Mouse (Mus musculus) neural tube, embryonic 14.5 days (tissue): ENCODE results near the gene Hes7. TPM values are rescaled to one million over a fixed set of nuclear protein-coding genes. Genes with fewer than 3 reads are reported as not detected.

ENCODE experiments used
- ATAC-seq: fragments of 200-750 bp; cut with Nextera tagmentation; 2 replicates; pipeline ENCODE4 v1.8.0; 2017; ENCODE audit warnings: low read depth, mild to moderate bottlenecking, moderate TSS enrichment, moderate library complexity
- H3K27ac ChIP-seq: fragments of 300-500 bp; sonication (generic); 2 replicates; pipeline ENCODE4 v1.5.1; 2014; ENCODE audit warnings: low read depth, mild to moderate bottlenecking, control low read depth, low read length, moderate library complexity, mixed read lengths
- H3K27me3 ChIP-seq: fragments of 300-500 bp; sonication (generic); 2 replicates; pipeline ENCODE4 v1.6.1; 2014; ENCODE audit warnings: low read length; ENCODE audit not compliant: control insufficient read depth, insufficient read depth
- H3K36me3 ChIP-seq: fragments of 300-500 bp; sonication (generic); 2 replicates; pipeline ENCODE4 v1.6.1; 2014; ENCODE audit warnings: low read length, mixed read lengths; ENCODE audit not compliant: control insufficient read depth, insufficient read depth
- H3K4me1 ChIP-seq: fragments of 300-500 bp; sonication (generic); 2 replicates; pipeline ENCODE4 v1.6.1; 2014; ENCODE audit warnings: low read length; ENCODE audit not compliant: control insufficient read depth, insufficient read depth
- H3K4me2 ChIP-seq: fragments of 300-500 bp; sonication (generic); 2 replicates; pipeline ENCODE4 v1.6.1; 2014; ENCODE audit warnings: mild to moderate bottlenecking, low read depth, low read length, control low read depth
- H3K4me3 ChIP-seq: fragments of 300-500 bp; sonication (generic); 2 replicates; pipeline ENCODE4 v1.5.1; 2014; ENCODE audit warnings: low read depth, low read length, control low read depth, mixed read lengths
- H3K9ac ChIP-seq: fragments of 300-500 bp; sonication (generic); replicated peaks from 2 replicates; pipeline ENCODE4 v1.6.1; 2014; ENCODE audit warnings: low read depth, mild to moderate bottlenecking, control low read depth, low read length, mixed read lengths
- H3K9me3 ChIP-seq: fragments of 300-500 bp; sonication (generic); 2 replicates; pipeline ENCODE4 v1.6.1; 2016; ENCODE audit warnings: low read length; ENCODE audit not compliant: control insufficient read depth
- WGBS: fragments of 180-500 bp; shearing (Covaris S2); extraction: QIAGEN DNeasy Blood & Tissue Kit; methylation state at CpG from one replicate; pipeline ENCODE4 v1.1.7; 2014; 5-methylcytosine and 5-hydroxymethylcytosine counted together
- polyA plus RNA-seq: library from polyadenylated mRNA; unstranded; fragments of >200 nt; fragmentation: Nextera tagmentation; extraction: Ambion mirVana; gene quantifications from 2 replicates; pipeline ENCODE4 v1.2.1, GENCODE M21; 2014

Hes7 gene
- polyA plus RNA-seq, 1 experiment from 2014 or later = 0.52 TPM

DNA sequence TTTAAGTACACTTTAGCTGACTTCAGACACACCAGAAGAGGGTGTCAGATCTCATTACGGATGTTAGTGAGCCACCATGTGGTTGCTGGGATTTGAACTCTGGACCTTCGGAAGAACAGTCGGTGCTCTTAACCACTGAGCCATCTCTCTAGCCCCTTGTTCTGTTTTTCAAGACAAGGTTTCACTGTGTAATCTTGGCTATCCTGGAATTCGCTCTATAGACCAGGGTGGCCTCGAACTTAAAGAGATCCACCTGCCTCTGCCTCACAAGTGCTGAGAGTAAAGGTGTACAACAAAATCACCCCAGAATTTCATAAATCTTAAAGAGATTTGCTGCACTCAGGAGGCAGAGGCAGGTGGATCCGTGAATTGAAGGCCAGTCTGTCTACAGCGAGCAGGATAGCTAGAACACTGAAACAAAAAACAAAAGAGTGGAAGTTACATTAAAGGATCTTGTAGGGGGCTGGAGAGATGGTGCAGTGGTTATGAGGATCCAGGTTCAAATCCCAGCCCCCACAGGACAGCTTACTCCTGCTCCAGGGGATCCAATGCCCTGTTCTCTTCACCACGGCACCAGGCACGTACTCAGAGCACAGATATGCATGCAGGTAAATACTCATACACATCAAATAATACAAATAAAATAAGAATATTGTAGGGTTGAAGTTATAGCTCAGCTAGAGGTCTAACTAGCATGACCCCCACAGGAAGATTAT, 44.3 kb upstream of the Hes7 start:
- H3K4me1 ChIP-seq = peaks cover 11% of the 10 kb centered on the region
- WGBS = 46% methylated on average over 8 of the region's 9 CpGs
- H3K4me3 ChIP-seq = no peak overlapping the region
- no peak for ATAC-seq
- H3K9me3 ChIP-seq = no peaks in the 10 kb centered on the region
- H3K36me3 ChIP-seq = no peaks in the 10 kb centered on the region
- H3K27me3 ChIP-seq = no peaks in the 10 kb centered on the region
- no peak overlapping the region for H3K9ac ChIP-seq
- H3K27ac ChIP-seq = no peak overlapping the region
- no peak overlapping the region for H3K4me2 ChIP-seq

GRCm38 (mm10) chr11:69076572-69076971, 43.6 kb upstream of the Hes7 start:
- H3K36me3 ChIP-seq = no peaks in the 10 kb centered on the region
- WGBS = 60% methylated on average over 5 of the region's 5 CpGs
- no peak for ATAC-seq

DNA sequence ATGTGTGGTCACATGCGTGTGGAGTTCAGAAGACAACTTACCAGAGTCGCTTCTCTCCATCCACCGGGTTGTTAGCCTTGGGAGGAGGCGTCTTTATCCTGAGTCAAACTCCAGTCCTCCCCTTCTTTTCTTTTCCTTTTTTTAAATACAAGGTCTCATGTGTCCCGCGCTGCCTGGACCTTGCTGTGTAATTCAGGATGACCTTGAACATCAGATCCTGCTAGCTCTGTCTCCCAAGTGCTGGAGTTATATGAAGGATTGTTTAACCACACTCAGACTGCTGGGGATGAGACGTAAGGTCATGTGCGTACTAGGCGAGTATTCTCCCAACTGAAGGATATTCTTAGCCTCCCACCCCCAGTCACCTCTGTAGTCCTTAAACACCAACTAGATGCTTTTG, 42.9 kb upstream of the Hes7 start:
- Histone ChIP-seq H3K27ac (no peak overlapping the region), H3K27me3 (no peaks in the 10 kb centered on the region), H3K36me3 (no peaks in the 10 kb centered on the region), H3K9ac (no peak overlapping the region), H3K4me2 (no peak overlapping the region), H3K9me3 (no peaks in the 10 kb centered on the region), H3K4me3 (no peak overlapping the region), H3K4me1 (peaks cover under 1% of the 10 kb centered on the region)
- no peak for ATAC-seq
- 88% methylated on average over 9 of the region's 9 CpGs for WGBS

More at GRCm38 (mm10) chr11:69076572-69076971, 43.6 kb upstream of the Hes7 start:
- Histone ChIP-seq H3K4me1 (peaks cover 6% of the 10 kb centered on the region), H3K9me3 (no peaks in the 10 kb centered on the region), H3K4me2 (no peak overlapping the region), H3K4me3 (no peak overlapping the region), H3K27me3 (no peaks in the 10 kb centered on the region), H3K27ac (no peak overlapping the region), H3K9ac (no peak overlapping the region)

- no peaks in the 10 kb centered on the region; the same call in 1 of the 2 replicates for H3K4me1 ChIP-seq
- no peaks in the 10 kb centered on the region for H3K27me3 ChIP-seq
- no peak overlapping the region for H3K4me3 ChIP-seq
- H3K9ac ChIP-seq = no peak overlapping the region
- 85% methylated on average over 6 of the region's 6 CpGs for WGBS
- no peak for ATAC-seq
- H3K36me3 ChIP-seq = no peaks in the 10 kb centered on the region
- no peak overlapping the region for H3K4me2 ChIP-seq
- no peaks in the 10 kb centered on the region for H3K9me3 ChIP-seq
- no peak overlapping the region for H3K27ac ChIP-seq
Observed at GRCm38 (mm10) chr11:69078041-69078440, 42.2 kb upstream of the Hes7 start.

- WGBS = 73% methylated on average over 5 of the region's 5 CpGs
- Histone ChIP-seq H3K36me3 (no peaks in the 10 kb centered on the region), H3K4me1 (no peaks in the 10 kb centered on the region), H3K4me2 (no peak overlapping the region), H3K9ac (no peak overlapping the region), H3K9me3 (no peaks in the 10 kb centered on the region), H3K27ac (no peak overlapping the region), H3K27me3 (no peaks in the 10 kb centered on the region), H3K4me3 (no peak overlapping the region)
- no peak for ATAC-seq
Observed at GRCm38 (mm10) chr11:69078805-69079438, 41.3 kb upstream of the Hes7 start.

DNA sequence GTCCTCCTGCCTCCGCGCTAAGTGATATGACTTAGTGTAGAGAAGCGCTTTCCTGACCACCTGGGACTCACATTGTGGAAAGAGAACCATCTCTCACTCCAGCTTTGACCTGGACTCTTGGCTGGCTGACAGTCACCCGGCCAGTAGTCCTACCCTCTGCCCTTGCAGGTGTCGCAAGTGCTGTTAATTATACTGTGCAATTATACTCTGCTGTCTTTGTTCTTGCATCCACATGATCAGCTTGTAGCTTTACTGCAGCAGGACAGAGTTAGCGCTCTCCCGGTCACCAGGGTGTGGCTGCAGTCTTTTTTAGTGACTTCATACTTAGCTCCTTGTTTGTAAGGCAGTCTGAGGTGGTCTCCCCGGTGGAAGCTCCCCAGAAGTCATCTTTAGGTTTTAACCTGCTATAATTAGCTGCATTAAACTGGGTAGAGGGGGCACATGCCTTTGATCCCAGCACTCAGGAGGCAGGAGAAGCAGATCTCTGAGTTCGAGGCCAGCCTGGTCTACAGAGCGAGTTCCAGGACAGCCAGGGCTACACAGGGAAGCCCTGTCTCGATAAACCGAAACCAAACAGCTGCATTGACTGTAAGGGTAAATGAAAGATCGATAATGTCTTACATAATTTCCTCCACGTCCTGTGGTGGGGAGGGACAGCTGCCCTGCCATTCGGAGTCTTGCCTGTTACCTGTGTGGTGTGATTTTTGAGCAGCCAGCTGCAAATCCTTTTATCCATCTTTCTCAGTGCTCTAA, 39.9 kb upstream of the Hes7 start:
- 77% methylated on average over 15 of the region's 15 CpGs for WGBS
- ATAC-seq = no peak
- no peak overlapping the region for H3K9ac ChIP-seq

DNA sequence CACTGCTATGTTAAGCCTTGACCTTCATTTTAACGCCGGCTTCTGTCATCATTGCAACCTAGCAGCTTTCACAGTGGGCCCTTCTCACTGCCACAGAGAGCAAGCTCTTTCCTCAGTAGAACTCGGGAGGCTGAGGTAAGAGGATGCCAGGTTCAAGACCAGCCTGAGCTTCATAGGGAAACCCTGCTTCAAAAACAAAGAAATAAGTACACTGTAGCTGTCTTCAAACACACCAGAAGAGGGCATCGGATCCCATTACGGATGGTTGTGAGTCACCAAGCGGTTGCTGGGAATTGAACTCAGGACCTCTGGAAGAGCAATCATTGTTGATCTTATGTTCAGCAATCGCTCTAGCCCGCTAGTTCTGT, 39.4 kb upstream of the Hes7 start:
- H3K27me3 ChIP-seq = no peaks in the 10 kb centered on the region
- no peaks in the 10 kb centered on the region for H3K9me3 ChIP-seq
- no peak for ATAC-seq
- no peak overlapping the region for H3K4me2 ChIP-seq
- 91% methylated on average over 8 of the region's 8 CpGs for WGBS
- no peaks in the 10 kb centered on the region for H3K4me1 ChIP-seq
- H3K9ac ChIP-seq = no peak overlapping the region
- H3K36me3 ChIP-seq = no peaks in the 10 kb centered on the region
- no peak overlapping the region for H3K4me3 ChIP-seq
- H3K27ac ChIP-seq = no peak overlapping the region

More for the DNA sequence above, 39.9 kb upstream of the Hes7 start:
- Histone ChIP-seq H3K4me1 (no peaks in the 10 kb centered on the region), H3K9me3 (no peaks in the 10 kb centered on the region), H3K4me3 (no peak overlapping the region), H3K27ac (no peak overlapping the region), H3K27me3 (no peaks in the 10 kb centered on the region), H3K4me2 (no peak overlapping the region), H3K36me3 (no peaks in the 10 kb centered on the region)

DNA sequence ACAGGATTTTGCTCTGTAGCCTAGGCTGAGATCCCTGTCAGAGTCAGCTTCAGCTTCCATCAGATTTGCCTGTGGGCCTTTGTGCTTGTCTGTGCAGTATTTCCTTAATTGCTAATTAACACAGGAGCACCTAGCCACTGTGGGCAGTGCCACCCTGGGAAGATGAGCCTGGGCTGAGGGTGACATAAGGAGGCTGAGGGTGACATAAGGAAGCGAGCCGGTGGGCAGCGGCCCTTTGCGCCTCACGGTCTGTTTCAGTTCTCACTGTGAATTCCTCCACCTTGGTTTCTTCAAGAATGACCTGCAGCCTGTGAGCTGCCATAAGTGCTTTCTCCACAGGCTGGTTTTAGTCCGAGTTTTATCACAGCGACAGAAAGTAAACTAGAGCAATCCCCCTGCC, 38.6 kb upstream of the Hes7 start:
- ATAC-seq = no peak
- H3K4me1 ChIP-seq = no peaks in the 10 kb centered on the region
- WGBS = 90% methylated on average over 7 of the region's 7 CpGs
- H3K9ac ChIP-seq = no peak overlapping the region
- H3K4me3 ChIP-seq = no peak overlapping the region
- no peak overlapping the region for H3K27ac ChIP-seq
- no peaks in the 10 kb centered on the region for H3K9me3 ChIP-seq
- no peaks in the 10 kb centered on the region for H3K27me3 ChIP-seq
- no peak overlapping the region for H3K4me2 ChIP-seq
- no peaks in the 10 kb centered on the region for H3K36me3 ChIP-seq

- Histone ChIP-seq H3K4me2 (no peak overlapping the region), H3K4me1 (peaks cover 17% of the 10 kb centered on the region), H3K4me3 (no peak overlapping the region), H3K27me3 (no peaks in the 10 kb centered on the region), H3K9ac (no peak overlapping the region), H3K27ac (no peak overlapping the region), H3K9me3 (no peaks in the 10 kb centered on the region), H3K36me3 (0 out of 2 replicates have a peak, but pooled peaks cover 3% of the 10 kb centered on the region)
- ATAC-seq = no peak
- 68% methylated on average over 6 of the region's 6 CpGs for WGBS
Observed at GRCm38 (mm10) chr11:69085608-69086007, 34.6 kb upstream of the Hes7 start.
